Mouse (Mus musculus) G1E (cell line): ENCODE data around the gene Insr. TPM values are rescaled to one million over a fixed set of nuclear protein-coding genes. Genes with fewer than 3 reads are reported as not detected.

Source experiments
- ATAC-seq: 2 replicates; pipeline ENCODE4 v1.8.0; 2016; ENCODE audit warnings: mild to moderate bottlenecking; ENCODE audit not compliant: insufficient number of reproducible peaks, poor library complexity, low FRiP score, severe bottlenecking; ENCODE audit errors: extremely low read depth
- DNase-seq: peaks from one replicate; pipeline ENCODE4 v3.0.0; 2012; ENCODE audit warnings: low spot score
- H3K27me3 ChIP-seq: 2 replicates; pipeline ENCODE4 v1.6.1; 2012; ENCODE audit warnings: mild to moderate bottlenecking, low read length, inconsistent platforms; ENCODE audit not compliant: insufficient read depth
- H3K36me3 ChIP-seq: replicated peaks from 2 replicates; pipeline ENCODE3; 2012; ENCODE audit warnings: mild to moderate bottlenecking, inconsistent platforms
- H3K4me1 ChIP-seq: 2 replicates; pipeline ENCODE4 v1.6.1; 2012; ENCODE audit warnings: low read depth, low read length, inconsistent platforms, mixed read lengths; ENCODE audit not compliant: insufficient read depth
- H3K4me3 ChIP-seq: 2 replicates; pipeline ENCODE4 v1.5.1; 2012; ENCODE audit warnings: low read depth, mild to moderate bottlenecking, inconsistent platforms, low read length, moderate library complexity, mixed read lengths
- H3K9me3 ChIP-seq: replicated peaks from 2 replicates; pipeline ENCODE4 v1.6.1; 2012; ENCODE audit warnings: inconsistent platforms
- CTCF ChIP-seq: IDR thresholded peaks from 2 replicates; pipeline ENCODE4 v1.5.1; 2012; ENCODE audit warnings: low read depth, low read length, inconsistent platforms, mixed read lengths
- GATA1 ChIP-seq: IDR thresholded peaks from 2 replicates; pipeline ENCODE4 v1.6.1; 2012; ENCODE audit warnings: borderline replicate concordance, low read length, inconsistent platforms, mixed read lengths
- GATA2 ChIP-seq: IDR thresholded peaks from 2 replicates; pipeline ENCODE4 v1.6.1; 2012; ENCODE audit warnings: low read depth, low read length, inconsistent platforms, borderline replicate concordance
- POLR2AphosphoS5 ChIP-seq: IDR thresholded peaks from 2 replicates; pipeline ENCODE4 v1.6.1; 2012; ENCODE audit warnings: low read depth, low read length, inconsistent platforms; ENCODE audit not compliant: insufficient replicate concordance
- TAL1 ChIP-seq: conservative IDR thresholded peaks from 2 replicates; pipeline ENCODE4 v1.6.1; 2012; ENCODE audit warnings: low read depth, low read length, inconsistent platforms, mixed read lengths
- polyA plus RNA-seq: library from polyadenylated mRNA; stranded (reverse); fragments of >175 nt; gene quantifications from 2 replicates; pipeline ENCODE4 v1.2.3, GENCODE M21; 2012
- total RNA-seq, 2 experiments: library from RNA; stranded (forward) in 1 of 2; stranded (reverse) in 1 of 2; fragments of 200-1000 nt in 1 of 2; fragments of >200 nt in 1 of 2; fragmentation: Nextera tagmentation in 1 of 2; gene quantifications; 2 replicates each; pipeline ENCODE4 v1.2.3; 2014 to 2017

Gene Insr
- total and polyA plus RNA-seq, 3 experiments = 0.02 to 2.1 (median 0.38) TPM

DNA sequence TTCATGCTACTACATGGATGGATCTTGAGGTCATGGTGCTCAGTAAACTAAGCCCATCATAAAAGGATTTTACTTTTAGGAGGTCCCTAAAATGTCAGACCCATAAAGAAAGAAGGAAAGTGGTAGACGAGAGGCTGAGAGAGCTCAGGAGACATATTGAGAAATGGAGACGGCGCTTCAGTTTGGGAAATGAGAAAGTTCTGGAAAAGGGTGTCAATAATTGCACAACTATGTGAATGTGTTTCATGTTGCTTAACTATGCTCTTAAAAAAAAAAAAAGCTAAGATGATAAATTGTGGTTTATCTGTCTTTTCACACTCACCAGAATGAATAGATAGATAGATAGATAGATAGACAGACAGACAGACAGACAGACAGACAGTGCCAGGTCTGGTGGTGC is 38.7 kb downstream of the Insr start:
- DNase-seq (no peak), ATAC-seq (no peak)
- Histone ChIP-seq H3K36me3 (no peaks in the 10 kb centered on the region), H3K4me3 (no peak overlapping the region), H3K9me3 (no peaks in the 10 kb centered on the region), H3K4me1 (no peaks in the 10 kb centered on the region), H3K27me3 (no peaks in the 10 kb centered on the region)
- TF ChIP-seq POLR2AphosphoS5 = no peak
- no peak for TF ChIP-seq GATA1
- no peak for TF ChIP-seq GATA2
- TF ChIP-seq TAL1 = no peak
- TF ChIP-seq CTCF = no peak

DNA sequence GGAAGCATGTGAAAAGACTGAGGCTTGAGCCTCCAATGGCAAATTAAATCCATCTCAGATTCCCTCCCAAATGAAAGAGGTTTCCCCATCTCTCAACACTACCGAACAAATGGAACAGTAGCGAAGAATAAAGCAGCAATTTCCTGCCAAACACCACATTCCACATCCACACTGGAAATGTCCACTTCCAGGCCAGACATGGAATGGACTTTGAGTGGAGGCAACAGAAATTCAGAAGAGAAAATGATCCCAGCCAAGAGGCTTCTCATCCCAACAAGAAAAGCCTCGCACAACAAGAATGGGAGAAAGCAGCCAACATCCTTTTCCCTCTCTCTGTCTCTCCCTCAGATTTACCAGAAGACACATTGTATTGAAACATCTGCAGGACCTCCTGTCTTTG is 39.8 kb downstream of the Insr start:
- H3K9me3 ChIP-seq = no peaks in the 10 kb centered on the region
- DNase-seq = no peak
- no peak overlapping the region for H3K4me3 ChIP-seq
- no peak for TF ChIP-seq POLR2AphosphoS5
- TF ChIP-seq TAL1 = no peak
- no peak for TF ChIP-seq GATA1
- TF ChIP-seq GATA2 = no peak
- no peak for TF ChIP-seq CTCF
- ATAC-seq = no peak
- no peaks in the 10 kb centered on the region for H3K36me3 ChIP-seq
- H3K27me3 ChIP-seq = no peaks in the 10 kb centered on the region
- no peaks in the 10 kb centered on the region for H3K4me1 ChIP-seq

DNA sequence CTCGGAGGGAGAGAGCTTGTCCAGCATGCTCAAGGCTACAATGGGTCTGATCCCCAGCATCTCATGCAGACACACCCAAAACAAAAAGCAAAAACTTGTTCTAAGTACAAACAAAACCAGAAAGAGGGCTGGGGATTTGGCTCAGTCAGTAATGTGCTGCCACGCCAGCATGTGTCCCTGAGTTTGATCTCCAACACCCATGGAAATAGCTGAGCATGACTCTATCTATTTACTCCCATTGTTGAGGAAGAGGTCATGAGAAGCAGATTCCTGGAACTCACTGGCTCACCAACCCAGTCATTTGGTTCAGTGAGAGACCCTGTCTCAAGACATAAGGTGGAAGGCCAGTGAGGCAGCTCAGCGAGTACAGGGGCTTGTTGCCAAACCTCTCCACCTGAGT is 40.6 kb downstream of the Insr start:
- Histone ChIP-seq H3K4me3 (no peak overlapping the region), H3K4me1 (no peaks in the 10 kb centered on the region), H3K9me3 (no peaks in the 10 kb centered on the region), H3K27me3 (no peaks in the 10 kb centered on the region), H3K36me3 (no peaks in the 10 kb centered on the region)
- DNase-seq = no peak
- no peak for ATAC-seq
- TF ChIP-seq GATA2 (no peak), GATA1 (no peak), CTCF (no peak), TAL1 (no peak), POLR2AphosphoS5 (no peak)

DNA sequence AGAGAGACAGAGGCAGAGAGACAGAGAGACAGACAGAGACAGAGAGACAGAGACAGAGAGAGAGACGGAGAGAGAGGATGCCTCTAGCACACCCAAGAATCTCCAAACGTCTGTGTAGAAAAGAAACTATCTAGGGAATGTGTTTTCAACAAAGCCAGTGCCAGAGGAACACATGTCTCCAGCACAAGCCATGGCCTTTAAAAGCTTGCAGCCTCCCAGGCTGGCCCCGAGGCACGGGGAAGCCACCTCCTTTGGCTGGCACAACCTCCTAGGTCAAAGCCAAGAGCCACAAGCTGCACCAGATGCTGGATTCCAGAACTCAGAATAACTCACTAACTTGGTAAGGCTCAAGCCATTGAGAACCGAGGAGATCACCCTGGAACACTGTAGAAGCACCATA is 42.1 kb downstream of the Insr start:
- no peak overlapping the region for H3K4me3 ChIP-seq
- H3K9me3 ChIP-seq = no peaks in the 10 kb centered on the region
- H3K27me3 ChIP-seq = no peaks in the 10 kb centered on the region
- H3K4me1 ChIP-seq = no peaks in the 10 kb centered on the region
- no peaks in the 10 kb centered on the region for H3K36me3 ChIP-seq
- no peak for ATAC-seq
- TF ChIP-seq GATA2 (no peak), POLR2AphosphoS5 (no peak), GATA1 (no peak), CTCF (no peak), TAL1 (no peak)
- DNase-seq = no peak

DNA sequence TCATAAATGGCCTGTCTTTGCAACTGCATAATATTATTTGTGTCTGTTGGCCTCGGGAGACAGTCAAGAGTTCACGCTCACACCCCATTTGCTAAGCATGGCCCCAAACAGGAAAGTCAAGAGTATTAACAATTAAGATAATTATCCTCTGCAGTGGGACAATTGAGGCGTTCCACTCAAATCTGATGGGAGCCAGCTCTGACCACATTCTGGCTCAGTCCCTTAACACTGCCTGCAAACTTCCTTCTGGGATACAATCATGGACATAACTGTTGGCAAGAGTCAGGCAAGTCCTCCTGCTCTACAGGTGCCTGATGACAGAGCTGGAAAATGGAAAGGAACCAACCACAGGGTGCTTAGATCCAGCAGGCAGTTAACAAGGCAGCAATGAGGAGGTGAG is 43.1 kb downstream of the Insr start:
- Histone ChIP-seq H3K4me3 (no peak overlapping the region), H3K27me3 (no peaks in the 10 kb centered on the region), H3K9me3 (no peaks in the 10 kb centered on the region), H3K36me3 (no peaks in the 10 kb centered on the region), H3K4me1 (no peaks in the 10 kb centered on the region)
- TF ChIP-seq TAL1 (no peak), GATA1 (no peak), POLR2AphosphoS5 (no peak), GATA2 (no peak), CTCF (no peak)
- ATAC-seq = no peak
- no peak for DNase-seq

DNA sequence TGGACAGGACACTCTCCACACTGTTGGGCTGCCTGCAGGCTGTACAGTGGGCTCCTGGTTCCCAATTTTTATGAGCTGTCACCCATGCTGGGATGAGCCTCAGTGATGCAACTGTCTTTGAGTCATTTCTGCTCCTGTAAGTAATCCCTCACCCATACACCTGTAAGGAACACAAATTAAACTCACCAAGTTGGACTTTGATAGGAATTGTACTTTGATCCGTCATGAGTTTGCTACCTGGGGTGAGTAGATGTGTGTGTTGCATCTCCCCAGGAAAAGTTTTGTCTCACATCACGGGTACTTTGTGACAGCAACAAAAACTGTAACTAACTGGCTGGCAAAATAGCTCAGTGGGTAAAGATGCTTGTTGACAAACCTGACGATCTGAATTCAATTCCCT is 44.8 kb downstream of the Insr start:
- H3K4me1 ChIP-seq = no peaks in the 10 kb centered on the region
- DNase-seq = no peak
- no peak overlapping the region for H3K4me3 ChIP-seq
- no peak for ATAC-seq
- no peaks in the 10 kb centered on the region for H3K27me3 ChIP-seq
- no peaks in the 10 kb centered on the region for H3K36me3 ChIP-seq
- TF ChIP-seq TAL1 (no peak), CTCF (no peak), GATA1 (no peak), GATA2 (no peak), POLR2AphosphoS5 (no peak)
- no peaks in the 10 kb centered on the region for H3K9me3 ChIP-seq

DNA sequence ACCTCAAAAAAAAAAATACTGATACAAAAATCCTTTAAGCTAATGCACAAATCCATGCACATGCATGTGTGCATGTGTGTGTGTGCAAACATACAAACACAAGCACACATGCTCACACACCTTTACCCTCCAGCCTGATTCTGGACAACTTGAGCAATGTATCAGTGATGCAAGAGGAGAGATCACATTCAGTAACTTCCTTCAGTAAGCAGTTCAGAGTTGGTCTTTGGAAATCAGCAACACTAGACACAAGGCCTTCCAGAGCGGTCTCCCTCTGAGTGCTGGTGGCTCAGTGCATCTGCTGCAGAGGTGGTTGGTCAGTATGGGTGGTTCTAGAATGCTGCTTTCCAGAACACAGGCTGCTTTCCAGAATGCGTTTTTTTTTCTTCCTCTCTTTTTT is 46.8 kb downstream of the Insr start:
- H3K4me1 ChIP-seq = no peaks in the 10 kb centered on the region
- DNase-seq (no peak), ATAC-seq (no peak)
- H3K36me3 ChIP-seq = no peaks in the 10 kb centered on the region
- H3K9me3 ChIP-seq = no peaks in the 10 kb centered on the region
- no peaks in the 10 kb centered on the region for H3K27me3 ChIP-seq
- TF ChIP-seq GATA2 (no peak), CTCF (no peak), GATA1 (no peak), POLR2AphosphoS5 (no peak), TAL1 (no peak)
- H3K4me3 ChIP-seq = no peak overlapping the region
